Comparison of ENCODE assay signal across 8 mouse cellular contexts in the genomic region with DNA sequence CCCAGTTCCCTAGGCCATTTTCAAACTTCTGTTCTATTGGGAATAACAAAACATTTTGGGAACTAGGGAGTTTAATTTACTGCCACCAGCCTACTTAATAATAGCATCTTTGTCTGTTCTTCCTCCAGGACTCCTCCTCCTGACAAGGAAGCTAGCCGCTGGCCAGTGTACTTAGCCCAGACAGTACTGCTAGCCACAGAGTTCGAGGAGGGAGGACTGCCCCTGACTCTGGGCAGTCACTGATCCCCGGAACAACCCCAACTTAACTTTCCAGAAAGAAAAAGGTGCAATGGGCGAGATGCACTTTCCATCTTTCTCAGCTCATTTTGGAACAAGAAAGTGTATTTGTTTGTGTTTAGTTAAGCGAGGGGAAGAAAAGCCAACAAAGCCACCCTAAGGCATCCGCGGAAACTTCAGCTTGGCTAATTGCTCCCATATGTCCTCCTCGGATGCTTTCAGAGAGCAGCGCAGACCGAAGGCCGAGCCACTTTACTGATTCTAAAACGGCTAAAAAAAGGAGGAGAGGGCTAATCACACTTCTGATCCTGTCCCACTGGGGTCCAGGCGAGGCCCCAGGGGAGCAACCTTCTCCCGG. TPM values are rescaled to one million over a fixed set of nuclear protein-coding genes. Genes with fewer than 3 reads are reported as not detected.
DNase-seq lines count a peak whose midpoint lies in the region; ATAC-seq and TF ChIP-seq lines count a peak whose summit lies in the region.

No protein-coding gene starts in this region.

- H3K27ac ChIP-seq in lung, embryonic 15.5 days: peak overlapping the region; percentile 97
- H3K27ac ChIP-seq in embryonic facial prominence, embryonic 12.5 days: peak overlapping the region; percentile 97
- H3K27ac ChIP-seq in limb, embryonic 10.5 days: peak overlapping the region; percentile 99
- no peak overlapping the region for H3K27ac ChIP-seq in olfactory bulb, adult 2 months (ENCODE audit: insufficient read depth, low read depth, low read length)

- 1% methylated on average over 14 of the region's 14 CpGs for WGBS in lung, embryonic 15.5 days
- under 1% methylated on average over 14 of the region's 14 CpGs for WGBS in embryonic facial prominence, embryonic 12.5 days
- WGBS in limb, embryonic 10.5 days: under 1% methylated on average over 14 of the region's 14 CpGs
- WGBS in olfactory bulb, adult 2 months: 10% methylated on average over 14 of the region's 14 CpGs

- peak overlapping the region; percentile 89 for H3K4me2 ChIP-seq in lung, embryonic 15.5 days
- H3K4me2 ChIP-seq in embryonic facial prominence, embryonic 12.5 days (replicated peaks): peak overlapping the region; percentile 86

- H3K4me3 ChIP-seq in lung, embryonic 15.5 days: peak overlapping the region; percentile 85
- peak overlapping the region; percentile 84 for H3K4me3 ChIP-seq in embryonic facial prominence, embryonic 12.5 days
- H3K4me3 ChIP-seq in limb, embryonic 10.5 days: peak overlapping the region; percentile 99
- peak overlapping the region; percentile 54 for H3K4me3 ChIP-seq in olfactory bulb, adult 2 months (ENCODE audit: insufficient read depth, low read depth, low read length)

- intact Hi-C loops in left cerebral cortex, postnatal 36 days (cut with DNase I): loop anchor here (5.0 kb wide), 3 partner anchors 41 to 136 kb away; no protein-coding TSS in a partner anchor

- no peaks in the 10 kb centered on the region for H3K27me3 ChIP-seq in lung, embryonic 15.5 days
- no peaks in the 10 kb centered on the region for H3K27me3 ChIP-seq in embryonic facial prominence, embryonic 12.5 days
- no peaks in the 10 kb centered on the region for H3K27me3 ChIP-seq in limb, embryonic 10.5 days (ENCODE audit: low read depth, poor library complexity, severe bottlenecking)

- no peaks in the 10 kb centered on the region for H3K9me3 ChIP-seq in lung, embryonic 15.5 days
- no peaks in the 10 kb centered on the region for H3K9me3 ChIP-seq in embryonic facial prominence, embryonic 12.5 days
- H3K9me3 ChIP-seq in limb, embryonic 10.5 days (replicated peaks): no peaks in the 10 kb centered on the region

- no peak for TF ChIP-seq POLR2A in olfactory bulb, adult 2 months (IDR thresholded peaks at IDR 0.05; ENCODE audit: insufficient read depth, low read depth, low read length)

- ATAC-seq in lung, embryonic 15.5 days (ENCODE audit: borderline replicate concordance, extremely low read depth, low FRiP score, low TSS enrichment): peak; percentile 19; the same call in 1 of the 2 replicates
- peak; percentile 64 for ATAC-seq in embryonic facial prominence, embryonic 12.5 days (ENCODE audit: insufficient number of reproducible peaks, insufficient read depth, low FRiP score, low TSS enrichment)

- no peaks in the 10 kb centered on the region for H3K36me3 ChIP-seq in lung, embryonic 15.5 days
- no peaks in the 10 kb centered on the region for H3K36me3 ChIP-seq in embryonic facial prominence, embryonic 12.5 days
- peaks cover 4% of the 10 kb centered on the region; the same call in 1 of the 2 replicates for H3K36me3 ChIP-seq in limb, embryonic 10.5 days

- no peak for DNase-seq in lung, postnatal 4 days
- peak; percentile 38 for DNase-seq in limb, embryonic 10.5 days (ENCODE audit: low spot score)
- DNase-seq in left cerebral cortex, postnatal 36 days (ENCODE audit: low spot score in 2 of 2): no peak
- DNase-seq in gastrocnemius, adult 8-10 months (ENCODE audit: low spot score in 2 of 2): no peak
- no peak for DNase-seq in kidney, adult 9 months

- peaks cover 64% of the 10 kb centered on the region for H3K4me1 ChIP-seq in lung, embryonic 15.5 days
- peaks cover 52% of the 10 kb centered on the region for H3K4me1 ChIP-seq in embryonic facial prominence, embryonic 12.5 days
- H3K4me1 ChIP-seq in limb, embryonic 10.5 days: peaks cover 75% of the 10 kb centered on the region
- peaks cover 7% of the 10 kb centered on the region for H3K4me1 ChIP-seq in olfactory bulb, adult 2 months (ENCODE audit: control insufficient read depth, insufficient read depth, low read length)

- TF ChIP-seq CTCF in olfactory bulb, adult 2 months (IDR thresholded peaks at IDR 0.05; ENCODE audit: insufficient read depth, low read depth, low read length): no peak

- peak overlapping the region; percentile 93 for H3K9ac ChIP-seq in lung, embryonic 15.5 days
- H3K9ac ChIP-seq in embryonic facial prominence, embryonic 12.5 days: peak overlapping the region; percentile 88

RNA-seq across cellular contexts. Expression of a gene that starts 0.5 kb away (rescaled TPM):
- 30.0 and 33.9 TPM in 2 replicates for polyA plus RNA-seq in lung, embryonic 15.5 days (2015; fragmentation: Nextera tagmentation; extraction: Ambion mirVana)
- polyA plus RNA-seq in embryonic facial prominence, embryonic 12.5 days (2016; fragmentation: Nextera tagmentation; extraction: Ambion mirVana): 36.5 and 37.5 TPM in 2 replicates
- polyA plus RNA-seq in limb, embryonic 10.5 days (2016; fragmentation: Nextera tagmentation; extraction: Ambion mirVana): 65.4 and 85.4 TPM in 2 replicates
- not detected in 2 replicates for polyA plus RNA-seq in olfactory bulb, adult 2 months (2012; ENCODE audit: insufficient read depth, insufficient read length, low replicate concordance, missing spikeins)
- total RNA-seq in left cerebral cortex, postnatal 36 days (2021): 10 to 100 TPM; 17.7 to 27.5 TPM
- 10 to 100 TPM in 1 of 4 experiments, 1 to 10 TPM in 3; 4.4 to 10.5 (median 6.5) TPM for total RNA-seq in gastrocnemius, adult 8-10 months (2022)

Comparison
In these comparisons a context has a peak if more than half of its experiments do, and no peak if none do; other contexts are left out.
1. RNA of a gene that starts 0.5 kb away (polyA plus RNA-seq): 65.4 to 85.4 TPM in limb, embryonic 10.5 days, 36.5 to 37.5 TPM in embryonic facial prominence, embryonic 12.5 days and 30.0 to 33.9 TPM in lung, embryonic 15.5 days; not detected in olfactory bulb, adult 2 months; every median in the first group is over 10 times any median in the second.
2. Peak in every context shown above with its lines, with median percentiles within 50 percentile points of each other: H3K4me3 ChIP-seq.